Mouse (Mus musculus): ENCODE measurements at regions not wholly inside any gene's neighbourhood (a gene's known extent, or its start where the extent isn't known, plus 50 kb on each side); places are given as distances from the start of the nearest gene placed in this dataset.
A peak's percentile ranks its signal among the peaks of the same experiment; 100 is the strongest.

GRCm38 (mm10) chr7:115192482-115192881 is 449.0 kb downstream of the Insc start:
- DNase-seq (ENCODE audit: low spot score in 2 of 2), result no peak

DNA sequence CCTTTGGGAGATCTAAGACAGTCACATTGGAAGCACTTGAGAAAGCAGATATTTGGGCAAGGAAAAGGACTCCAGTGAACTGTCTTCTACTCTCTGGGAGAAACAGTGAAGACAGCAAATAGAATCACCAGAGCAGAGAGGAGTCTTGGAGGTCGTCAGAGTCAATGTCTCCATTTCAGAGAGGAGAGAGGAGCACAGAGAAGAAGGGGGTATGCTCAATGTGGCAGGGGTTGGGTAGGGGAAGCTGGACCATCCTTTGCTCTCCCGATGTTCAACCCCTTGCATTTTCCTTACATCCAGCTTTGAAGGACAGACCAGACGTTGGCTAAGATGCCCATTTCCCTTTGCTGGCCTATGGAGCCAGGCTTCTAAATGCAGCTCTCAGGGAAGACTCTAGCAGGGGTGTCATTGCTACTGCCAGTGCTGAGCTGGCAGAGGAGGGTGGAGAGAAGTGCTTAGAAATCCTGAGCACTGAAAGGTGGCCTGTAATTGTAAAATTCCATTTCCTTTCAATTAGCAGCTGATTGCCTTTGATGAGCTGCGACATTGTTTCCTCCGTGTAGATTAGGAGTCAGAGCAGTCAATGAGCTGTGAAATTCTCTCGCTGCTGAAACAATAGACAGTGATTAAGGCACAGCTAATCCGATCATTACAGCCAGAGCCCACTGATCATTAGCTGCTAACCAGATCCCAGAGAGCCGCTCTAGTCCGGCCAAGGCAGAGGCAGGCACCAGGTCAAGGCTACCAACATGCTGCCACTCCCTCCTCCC is 449.7 kb downstream of the Insc start:
- DNase-seq (ENCODE audit: low spot score in 2 of 2), result no peak

GRCm38 (mm10) chr7:115204916-115205315 is 461.4 kb downstream of the Insc start:
- DNase-seq (ENCODE audit: low spot score in 2 of 2), result no peak

GRCm38 (mm10) chr7:115206479-115207134 is 463.1 kb downstream of the Insc start:
- DNase-seq (ENCODE audit: low spot score in 2 of 2), result no peak

GRCm38 (mm10) chr7:115208781-115209180 is 465.3 kb downstream of the Insc start:
- DNase-seq (ENCODE audit: low spot score in 2 of 2), result no peak

DNA sequence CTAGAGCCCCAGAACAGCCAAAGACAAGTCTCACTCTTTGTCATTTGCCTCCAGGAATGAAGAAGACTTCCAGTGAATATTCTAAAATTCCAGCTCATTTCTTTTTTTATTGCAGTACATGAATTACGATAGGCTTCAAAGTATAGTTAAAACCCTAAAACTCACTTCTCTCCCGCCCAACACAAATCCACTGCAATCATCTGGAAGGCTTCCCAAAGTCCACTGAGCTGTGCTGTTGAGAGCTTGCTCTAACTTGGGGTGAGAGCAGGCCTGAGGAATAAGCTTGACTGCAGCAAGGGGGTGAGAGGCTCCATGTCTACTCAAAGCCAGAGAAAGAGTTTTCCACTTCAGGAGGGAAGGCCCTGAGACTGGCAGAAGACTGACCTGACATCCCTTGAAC is 466.5 kb downstream of the Insc start:
- no peak for DNase-seq (ENCODE audit: low spot score in 2 of 2)

DNA sequence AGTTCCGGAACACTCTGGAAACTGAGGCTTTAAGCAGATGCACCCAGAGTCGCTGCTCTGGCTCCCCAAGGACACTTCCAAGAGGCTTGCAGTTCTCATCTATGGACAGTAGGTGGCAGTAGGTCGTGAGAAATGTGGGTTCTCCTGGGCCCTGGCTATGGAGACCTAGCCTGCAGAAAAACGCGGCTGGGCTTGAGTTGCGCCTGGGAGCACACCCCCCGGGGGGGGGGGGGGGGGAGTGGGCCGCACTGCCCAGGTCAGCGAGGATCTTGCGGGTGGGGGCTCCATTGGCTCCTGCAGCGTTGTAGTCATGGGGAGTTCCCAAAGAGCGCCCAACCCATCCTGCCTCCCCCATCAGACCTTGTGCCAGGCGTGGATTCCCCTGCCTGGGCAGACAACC is 473.3 kb downstream of the Insc start:
- peak; percentile 81 to 83 for DNase-seq (ENCODE audit: low spot score in 2 of 2)

GRCm38 (mm10) chr7:115217255-115217654 is 473.8 kb downstream of the Insc start:
- DNase-seq (ENCODE audit: low spot score in 2 of 2), result no peak

DNA sequence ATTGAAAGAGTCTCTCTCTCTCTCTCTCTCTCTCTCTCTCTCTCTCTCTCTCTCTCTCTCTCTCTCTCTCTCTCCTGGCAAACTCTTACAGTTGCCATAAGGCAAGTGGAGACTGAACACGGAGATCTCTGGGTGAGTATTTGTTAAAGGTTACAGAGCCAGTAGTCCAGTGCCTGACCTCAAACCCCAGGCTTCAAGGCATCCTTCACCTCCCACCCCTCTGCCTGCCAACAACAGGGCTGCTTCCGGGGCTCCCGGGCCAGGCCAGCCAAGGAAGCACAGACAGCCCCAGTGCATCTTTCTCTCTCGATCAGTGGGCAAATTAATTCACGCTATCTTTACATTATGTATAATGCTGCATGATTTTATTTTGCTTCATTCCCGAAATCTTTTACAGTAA is 474.2 kb downstream of the Insc start:
- no peak for DNase-seq (ENCODE audit: low spot score in 2 of 2)

DNA sequence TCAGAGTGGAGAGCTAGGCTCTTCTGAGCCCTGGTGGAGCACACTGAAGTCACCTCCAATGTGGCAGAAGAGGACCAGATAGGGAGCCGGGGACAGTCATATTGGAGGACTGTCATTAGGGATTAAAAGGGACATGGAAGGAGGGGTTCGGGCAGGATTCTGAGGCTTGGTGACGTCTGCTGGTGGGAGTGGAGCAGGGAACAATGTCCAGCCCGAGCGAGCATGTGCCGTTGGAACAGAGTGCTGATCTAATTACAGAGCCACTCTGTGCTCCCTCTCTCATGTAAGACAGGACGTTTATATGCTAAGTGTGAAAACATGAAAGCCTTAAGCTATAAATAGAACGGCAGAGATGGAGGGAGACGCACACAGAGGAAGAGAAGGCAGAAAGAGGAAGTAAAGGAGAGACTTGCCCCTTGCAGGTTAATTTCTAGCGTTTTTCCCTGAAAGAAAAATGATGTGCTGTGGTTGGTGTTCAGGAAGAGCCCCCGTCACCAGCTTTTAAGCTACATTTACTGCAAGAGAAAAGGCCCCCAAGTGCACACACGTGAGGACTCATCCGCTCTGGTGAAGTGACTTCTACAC is 475.2 kb downstream of the Insc start:
- no peak for DNase-seq (ENCODE audit: low spot score in 2 of 2)

DNA sequence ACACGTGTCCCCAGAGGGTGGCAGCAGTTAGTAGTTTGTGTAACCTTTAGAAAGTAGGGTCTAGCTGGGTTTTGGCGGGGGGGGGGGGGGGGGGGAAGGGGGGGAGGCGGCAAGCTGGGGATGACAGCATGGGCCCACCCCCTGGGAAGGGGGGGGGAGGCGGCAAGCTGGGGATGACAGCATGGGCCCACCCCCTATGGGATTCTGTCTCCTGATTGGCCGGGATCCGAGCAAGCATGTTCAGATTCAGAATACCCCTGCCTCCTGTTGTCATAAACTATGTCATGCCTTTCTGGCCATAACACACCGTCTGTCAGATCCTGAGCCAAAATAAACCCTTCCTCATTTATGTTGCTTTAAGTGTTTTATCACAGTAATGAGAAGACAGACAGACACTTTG is 479.1 kb downstream of the Insc start:
- DNase-seq (ENCODE audit: low spot score in 2 of 2), result no peak

DNA sequence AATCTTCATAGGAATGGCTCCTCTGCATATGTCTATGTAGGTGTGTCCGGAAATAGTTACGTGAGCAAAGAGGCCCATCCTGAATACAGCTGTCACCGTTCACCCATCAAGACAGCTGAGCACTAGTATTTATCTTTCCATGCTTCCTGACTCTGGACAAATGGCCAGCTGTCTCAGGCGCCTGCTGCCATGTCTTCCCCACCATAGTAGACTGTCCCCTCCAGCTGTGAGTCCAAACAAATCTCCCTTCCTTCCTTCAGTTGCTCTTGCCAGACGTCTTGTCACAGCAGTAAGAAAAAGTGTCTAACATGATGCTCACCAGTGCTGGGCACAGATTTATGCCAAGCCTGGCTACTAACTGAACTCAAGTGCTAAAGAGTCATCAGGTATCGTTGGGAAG is 487.0 kb downstream of the Insc start:
- DNase-seq (ENCODE audit: low spot score in 2 of 2), result no peak

GRCm38 (mm10) chr7:115233850-115234436 is 490.4 kb downstream of the Insc start:
- no peak for DNase-seq (ENCODE audit: low spot score in 2 of 2)

GRCm38 (mm10) chr7:115237131-115237530 is 493.6 kb downstream of the Insc start:
- DNase-seq (ENCODE audit: low spot score in 2 of 2), result no peak

- no peak for DNase-seq (ENCODE audit: low spot score in 2 of 2)
Observed at GRCm38 (mm10) chr7:115251591-115252369, 508.3 kb downstream of the Insc start.

- DNase-seq (ENCODE audit: low spot score in 2 of 2), result no peak
Observed at GRCm38 (mm10) chr7:115252370-115252750, 508.9 kb downstream of the Insc start.

DNA sequence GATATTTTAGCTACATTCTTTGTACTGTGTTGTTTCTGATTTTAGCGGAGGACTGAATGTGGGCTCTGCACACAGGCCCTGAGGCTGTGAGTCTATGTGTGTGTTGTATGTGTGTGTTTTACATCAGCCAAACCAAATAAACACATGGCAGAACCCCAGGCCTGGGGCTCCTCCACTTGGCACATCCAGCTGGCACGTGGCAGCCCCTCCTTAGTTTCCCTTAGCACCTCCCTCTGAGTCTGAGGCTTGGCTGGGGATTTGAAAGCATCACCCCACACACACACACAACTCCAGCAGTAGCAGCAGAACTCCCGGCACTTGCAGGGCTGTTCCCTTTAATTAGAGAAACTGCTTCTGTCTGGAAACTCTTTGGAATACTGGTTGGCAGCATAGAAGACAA is 515.1 kb downstream of the Insc start:
- no peak for DNase-seq (ENCODE audit: low spot score in 2 of 2)

- DNase-seq (ENCODE audit: low spot score in 2 of 2), result no peak
Observed at GRCm38 (mm10) chr7:115263082-115263481, 519.6 kb downstream of the Insc start.

DNA sequence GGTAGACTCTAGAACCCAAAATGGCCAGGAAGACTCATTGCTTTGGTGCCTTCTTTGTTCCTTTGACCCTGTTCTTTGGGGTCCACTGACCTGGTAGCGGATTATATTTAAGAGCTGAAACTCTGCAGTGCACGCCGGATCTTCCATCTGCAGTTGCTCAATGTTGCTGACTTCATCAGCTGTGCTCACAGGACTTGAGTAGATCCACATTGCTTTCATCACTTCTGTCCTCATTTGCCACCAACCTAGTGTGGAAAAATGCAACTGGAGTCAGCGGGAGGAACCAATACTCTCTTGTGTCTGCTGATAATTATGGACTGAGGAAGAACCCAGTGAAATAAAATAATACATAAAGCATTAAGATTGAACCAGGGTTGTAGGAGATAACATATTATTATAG is 522.6 kb downstream of the Insc start:
- DNase-seq (ENCODE audit: low spot score in 2 of 2), result no peak

GRCm38 (mm10) chr7:115270803-115271202 is 527.3 kb downstream of the Insc start:
- DNase-seq (ENCODE audit: low spot score in 2 of 2), result no peak

GRCm38 (mm10) chr7:115274836-115275235 is 531.3 kb downstream of the Insc start:
- DNase-seq (ENCODE audit: low spot score in 2 of 2), result no peak

Measured in urinary bladder, postnatal 4 days (tissue).